Mouse (Mus musculus) spleen, postnatal 36 days (tissue): Measurements from ENCODE around the gene Slc51a.
A peak's percentile ranks its signal among the peaks of the same experiment; 100 is the strongest.

Experiments used
- DNase-seq, 2 experiments: peaks; one replicate each; pipeline ENCODE4 v3.0.0; 2022; ENCODE audit warnings: low spot score in 2 of 2, mixed read lengths in 1 of 2

Slc51a gene

DNA sequence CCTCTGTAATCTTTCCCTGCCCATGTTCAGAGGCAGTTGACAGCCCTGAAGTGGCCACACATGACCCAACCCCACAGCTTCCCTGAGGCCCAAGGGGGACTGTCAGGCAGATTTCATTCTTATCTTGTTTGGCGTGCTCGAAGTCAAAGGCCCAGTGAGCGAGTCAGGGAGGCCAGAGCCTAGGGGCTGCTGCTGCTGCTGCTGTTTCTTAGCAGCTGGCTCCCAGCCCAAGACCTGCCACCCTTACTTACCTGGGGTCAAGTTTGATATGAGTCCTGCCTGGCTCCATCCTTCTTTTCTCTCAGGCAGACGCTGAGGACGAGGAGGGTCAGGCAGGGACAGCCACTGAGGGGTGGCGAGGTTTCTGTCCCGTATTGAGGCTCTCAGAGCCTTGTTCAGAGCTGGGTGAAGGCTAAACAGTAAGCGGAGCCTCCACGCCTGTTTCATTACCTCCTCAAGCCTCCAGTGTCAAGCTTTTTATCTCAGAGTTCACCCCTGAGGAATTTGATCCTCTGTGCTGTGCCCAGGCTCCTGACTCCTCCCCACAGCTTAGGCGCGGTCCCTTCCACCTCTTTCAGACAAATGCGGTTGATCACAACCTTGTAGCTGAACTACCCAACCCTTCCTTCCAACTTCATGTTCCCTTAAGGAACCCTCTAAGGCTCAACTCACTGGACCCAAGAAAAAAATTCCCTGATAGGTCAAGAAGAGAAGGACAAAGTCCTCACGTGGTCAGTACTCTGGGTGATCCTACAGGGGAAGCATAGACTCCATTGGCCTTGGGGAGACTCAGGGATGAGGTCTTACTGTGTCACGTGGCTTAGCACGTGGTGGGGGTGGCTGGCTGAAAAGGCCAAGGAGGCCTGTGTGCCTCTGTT lies at the start of gene Slc51a:
Gene Slc51a (minus strand): TSS at position 646 of the 878 bp plus-strand sequence.
- no peak for DNase-seq

DNA sequence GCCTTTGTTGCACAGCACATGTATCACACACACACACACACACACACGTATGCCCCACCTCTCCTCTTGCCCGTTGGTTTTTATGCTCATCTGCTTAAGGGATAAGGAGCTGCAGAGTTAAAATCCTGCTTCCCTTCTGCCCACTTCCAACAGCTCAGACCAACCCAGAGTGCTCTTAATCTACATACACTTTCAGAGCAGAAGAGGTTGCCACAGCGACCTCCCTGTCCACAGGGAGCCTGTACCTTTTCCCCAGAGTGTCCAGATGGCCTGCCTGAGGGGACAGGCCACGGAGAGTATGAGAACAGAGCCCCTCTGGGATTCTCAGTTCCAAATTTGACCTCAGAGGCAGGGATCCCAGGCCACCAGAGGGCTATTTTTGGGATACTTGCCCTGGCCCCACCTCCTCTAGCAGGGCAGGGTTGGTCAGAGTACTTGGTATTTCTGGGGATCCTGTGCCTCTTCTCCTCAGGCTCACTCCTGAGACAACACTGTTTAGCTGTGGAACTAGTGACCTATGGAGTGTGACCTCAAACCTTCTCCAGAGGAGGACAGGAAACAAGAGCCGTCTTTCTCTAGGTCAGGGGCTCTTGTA lies 47.6 kb upstream of the Slc51a start:
- no peak for DNase-seq

DNA sequence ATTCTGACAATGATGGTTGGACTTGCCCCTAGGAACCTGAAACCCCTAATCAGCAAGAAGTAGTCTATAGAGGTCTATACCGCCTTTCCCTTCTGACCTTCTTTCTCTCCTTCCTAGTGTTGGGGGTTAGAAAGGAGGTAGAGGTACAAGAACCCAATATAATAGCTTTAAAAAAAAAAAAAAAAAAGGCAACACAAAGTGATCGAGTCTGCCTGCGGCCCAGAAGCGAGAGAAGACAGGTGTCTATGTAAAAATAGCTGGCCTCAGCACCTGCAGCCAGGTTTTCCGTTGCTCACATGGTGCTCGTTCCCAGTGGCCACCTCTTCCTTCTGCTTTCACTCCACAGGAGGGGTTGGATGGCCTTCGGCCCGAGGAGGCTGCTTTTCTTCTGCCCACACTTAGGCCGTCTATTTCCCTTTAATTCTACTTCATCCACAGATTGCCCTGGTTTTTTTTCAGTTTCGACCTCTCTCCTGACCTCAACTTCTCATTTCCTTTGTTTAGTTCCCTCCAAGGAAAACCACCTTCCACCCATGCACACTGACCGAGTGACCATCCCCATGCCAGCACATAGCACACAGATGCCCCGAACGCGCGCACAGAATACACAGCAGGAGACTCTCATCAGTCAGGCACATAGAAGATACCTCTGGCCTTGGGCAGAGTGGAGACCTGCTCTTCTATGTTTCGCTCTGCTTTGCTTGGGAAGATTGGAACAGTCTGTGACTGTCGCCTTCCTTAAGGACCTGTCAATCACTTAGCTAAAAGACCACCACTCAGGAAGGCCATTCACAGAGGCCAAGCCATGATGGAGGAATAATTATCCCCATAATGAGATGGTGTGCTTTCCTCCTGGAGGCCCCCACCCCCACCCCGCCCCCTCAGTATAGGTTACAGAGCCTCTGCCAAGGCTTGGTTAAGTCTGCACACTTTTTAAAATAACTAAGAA lies 45.5 kb upstream of the Slc51a start:
- no peak for DNase-seq

DNA sequence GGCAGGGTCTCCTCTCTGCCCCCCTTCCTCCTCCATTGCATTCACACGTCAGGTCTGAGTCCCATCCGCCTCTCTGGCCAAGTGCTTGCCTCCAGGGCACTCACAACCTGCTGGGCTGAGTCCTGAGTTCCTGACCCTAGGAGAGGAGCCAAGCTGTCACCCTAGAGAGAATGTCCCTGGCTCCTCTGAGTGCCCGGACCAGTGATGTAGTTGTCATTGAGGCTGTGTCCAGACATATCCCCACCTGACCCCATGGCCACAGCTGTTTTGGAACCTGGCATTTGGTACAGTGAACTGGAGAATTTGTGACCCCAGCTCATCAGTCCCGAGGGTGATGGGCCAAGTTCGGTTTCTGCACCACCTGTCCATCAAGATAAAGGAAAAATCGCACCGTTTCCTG lies 39.2 kb upstream of the Slc51a start:
- DNase-seq, result no peak

DNA sequence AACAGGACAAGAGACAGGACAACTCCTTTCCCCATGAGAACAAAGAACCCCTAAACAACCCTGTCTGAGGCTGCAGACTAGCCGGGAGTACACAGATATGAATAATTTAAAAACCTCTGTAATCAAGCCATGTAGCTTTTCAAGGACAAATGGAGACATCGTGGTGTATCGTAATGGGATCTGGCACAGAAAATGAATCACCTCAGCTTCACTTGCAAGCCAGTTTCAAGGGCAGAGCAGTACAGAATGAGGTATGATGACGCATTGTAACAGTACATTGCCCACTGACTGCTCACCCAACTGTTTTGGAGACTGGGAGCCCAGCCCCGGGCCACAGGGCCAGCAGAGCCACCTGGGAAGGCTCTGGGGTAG lies 36.6 kb upstream of the Slc51a start:
- DNase-seq, result no peak

DNA sequence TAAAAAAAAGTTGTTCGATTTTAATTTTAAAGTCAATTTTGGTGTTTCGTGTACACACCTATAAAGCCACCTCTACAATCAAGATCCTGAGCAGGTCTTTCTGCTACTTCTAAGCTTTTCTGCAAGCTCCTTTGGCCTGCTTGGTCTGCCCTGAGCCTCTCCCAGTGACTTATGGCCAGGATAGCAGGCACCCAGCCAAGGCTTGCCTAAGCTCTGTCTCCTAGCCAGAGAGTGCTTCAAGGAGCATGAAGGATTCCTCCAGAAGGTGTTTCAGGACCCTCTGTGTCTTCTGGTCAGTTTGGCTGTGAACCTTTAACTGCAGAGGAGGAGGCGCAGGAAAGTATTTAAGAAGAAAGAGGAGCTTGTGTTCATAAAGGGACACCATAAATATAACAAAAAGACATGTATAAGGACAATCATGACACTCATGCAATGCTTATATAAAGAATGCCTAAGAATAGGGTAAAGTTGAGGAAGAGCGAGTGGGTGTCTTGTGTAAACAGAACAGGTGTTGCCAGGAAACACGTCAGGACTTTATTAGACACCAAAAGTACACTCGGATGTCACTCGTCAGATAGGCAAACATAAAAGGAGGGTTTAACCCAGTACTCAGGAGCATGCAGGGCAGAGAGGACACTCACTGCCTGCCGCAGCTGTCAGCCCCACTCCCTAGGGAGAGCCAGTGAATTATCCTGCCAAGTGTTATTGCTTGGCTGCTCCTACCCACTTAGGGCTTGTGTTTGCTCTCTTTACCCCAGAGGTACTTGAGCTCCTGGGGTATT lies 36.0 kb upstream of the Slc51a start:
- DNase-seq, result peak; percentile 45 to 48

DNA sequence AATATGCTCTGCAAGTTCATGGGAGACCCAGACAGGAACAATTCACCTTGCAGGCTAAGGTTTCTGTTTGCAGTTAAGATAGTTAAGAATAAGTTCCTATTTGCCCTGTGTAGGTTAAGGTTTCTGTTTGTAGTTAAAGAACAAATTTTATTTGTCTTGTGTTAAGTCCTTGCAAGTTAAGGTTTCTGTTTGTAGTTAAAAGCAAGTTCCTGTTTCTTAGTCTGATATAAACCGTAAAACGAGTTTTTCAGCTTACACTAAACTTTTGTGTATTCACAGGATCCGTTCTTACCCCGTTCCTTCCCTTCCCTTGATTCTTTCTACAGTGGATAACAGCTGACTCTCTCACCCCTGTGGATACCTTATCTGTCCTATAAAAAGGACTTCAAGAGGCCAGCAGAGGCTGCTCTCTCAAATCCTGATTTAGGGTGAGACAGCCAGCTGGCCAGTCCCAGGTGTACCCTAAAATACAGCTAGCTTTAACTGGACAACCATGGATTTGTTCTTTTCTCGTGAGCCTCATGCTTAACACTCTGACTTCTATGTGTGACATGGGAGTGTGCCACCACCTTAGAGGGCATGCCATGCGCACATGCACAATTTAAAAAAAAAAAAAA lies 35.0 kb upstream of the Slc51a start:
- no peak for DNase-seq

DNA sequence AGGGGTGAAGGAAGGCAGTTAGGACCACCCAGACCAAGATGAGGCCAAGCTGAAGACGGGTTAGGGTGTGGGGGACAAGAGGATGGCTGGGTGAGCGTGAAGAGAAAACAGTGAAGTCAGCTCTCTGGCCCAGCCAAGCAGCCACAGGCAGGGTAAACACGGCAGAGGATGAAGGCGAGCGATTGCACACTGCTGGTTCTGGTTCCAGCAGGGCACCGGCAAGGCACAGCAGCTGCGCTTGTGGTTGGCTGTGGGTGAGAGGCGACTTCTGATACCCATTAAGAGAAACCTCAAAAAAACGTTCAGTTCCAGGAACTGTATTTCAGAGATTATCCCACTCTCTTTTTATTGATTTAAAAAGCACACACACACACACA lies 32.7 kb upstream of the Slc51a start:
- peak; percentile 80 for DNase-seq

DNA sequence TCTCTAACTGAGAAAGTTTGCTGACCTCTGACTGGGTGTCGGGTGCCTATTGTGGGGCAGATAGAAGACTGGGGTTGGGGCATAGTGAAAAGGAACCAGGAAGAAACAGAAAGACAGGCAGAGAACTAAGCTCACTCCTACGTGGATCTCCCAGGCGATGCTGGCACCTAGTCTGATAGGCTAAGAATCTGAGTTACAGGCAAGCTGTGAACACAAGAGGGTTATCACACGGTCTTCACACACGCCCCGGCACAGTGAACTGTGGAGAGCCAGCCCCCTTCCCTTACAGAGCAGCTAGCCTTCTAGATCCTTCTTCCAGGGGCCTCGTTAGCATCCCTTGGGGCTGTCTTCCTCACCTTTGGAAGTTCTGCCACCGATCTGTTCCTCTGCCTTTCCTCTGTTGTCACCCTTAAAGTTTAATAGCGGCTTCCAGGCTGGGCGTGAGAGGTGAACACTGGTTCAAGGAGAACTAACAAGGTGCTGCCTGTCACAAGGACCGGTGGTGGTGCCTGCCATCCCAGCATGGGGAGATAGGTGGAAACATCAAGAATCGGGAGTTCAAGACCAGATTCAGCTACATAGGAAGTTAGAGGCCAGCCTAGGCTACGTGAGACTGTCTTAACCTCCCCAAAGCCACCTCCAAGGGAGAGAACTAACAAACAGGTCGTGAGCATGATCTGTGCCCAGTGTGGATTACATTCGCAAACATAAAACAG lies 32.1 kb upstream of the Slc51a start:
- DNase-seq, result peak in 1 of 2 experiments; percentile 29

DNA sequence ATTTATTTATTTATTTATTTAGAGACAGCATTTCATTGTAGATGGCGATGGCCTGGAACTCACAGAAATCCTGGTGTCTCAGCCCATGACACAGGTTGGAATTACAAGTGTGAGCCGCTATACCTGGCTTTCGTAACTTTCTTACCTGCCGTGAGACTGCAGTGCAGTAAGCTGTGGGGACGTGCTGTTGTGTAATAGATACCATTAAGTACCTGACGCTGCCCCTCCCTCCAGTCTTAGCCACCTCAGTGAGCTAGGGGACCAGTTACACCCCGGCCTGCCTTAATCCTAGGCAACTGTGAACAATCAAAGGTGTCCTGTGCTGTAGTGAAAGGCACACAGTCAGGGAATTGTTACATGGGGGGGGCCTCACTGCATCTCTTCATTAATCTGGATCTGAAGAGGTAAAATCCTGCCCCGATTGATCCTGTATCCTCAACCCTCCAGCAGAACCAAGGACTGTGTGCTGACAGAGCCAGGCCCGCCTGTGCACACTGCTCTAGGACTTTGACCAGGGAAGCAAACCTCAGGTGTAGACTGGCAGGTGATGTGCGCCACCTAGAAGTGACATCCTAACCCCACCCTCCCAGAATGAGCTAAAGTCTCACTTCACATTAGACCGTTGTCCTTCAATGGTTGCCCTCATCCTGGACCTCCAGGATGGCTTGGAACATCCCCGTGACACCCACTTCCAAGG lies 30.3 kb upstream of the Slc51a start:
- no peak for DNase-seq

DNA sequence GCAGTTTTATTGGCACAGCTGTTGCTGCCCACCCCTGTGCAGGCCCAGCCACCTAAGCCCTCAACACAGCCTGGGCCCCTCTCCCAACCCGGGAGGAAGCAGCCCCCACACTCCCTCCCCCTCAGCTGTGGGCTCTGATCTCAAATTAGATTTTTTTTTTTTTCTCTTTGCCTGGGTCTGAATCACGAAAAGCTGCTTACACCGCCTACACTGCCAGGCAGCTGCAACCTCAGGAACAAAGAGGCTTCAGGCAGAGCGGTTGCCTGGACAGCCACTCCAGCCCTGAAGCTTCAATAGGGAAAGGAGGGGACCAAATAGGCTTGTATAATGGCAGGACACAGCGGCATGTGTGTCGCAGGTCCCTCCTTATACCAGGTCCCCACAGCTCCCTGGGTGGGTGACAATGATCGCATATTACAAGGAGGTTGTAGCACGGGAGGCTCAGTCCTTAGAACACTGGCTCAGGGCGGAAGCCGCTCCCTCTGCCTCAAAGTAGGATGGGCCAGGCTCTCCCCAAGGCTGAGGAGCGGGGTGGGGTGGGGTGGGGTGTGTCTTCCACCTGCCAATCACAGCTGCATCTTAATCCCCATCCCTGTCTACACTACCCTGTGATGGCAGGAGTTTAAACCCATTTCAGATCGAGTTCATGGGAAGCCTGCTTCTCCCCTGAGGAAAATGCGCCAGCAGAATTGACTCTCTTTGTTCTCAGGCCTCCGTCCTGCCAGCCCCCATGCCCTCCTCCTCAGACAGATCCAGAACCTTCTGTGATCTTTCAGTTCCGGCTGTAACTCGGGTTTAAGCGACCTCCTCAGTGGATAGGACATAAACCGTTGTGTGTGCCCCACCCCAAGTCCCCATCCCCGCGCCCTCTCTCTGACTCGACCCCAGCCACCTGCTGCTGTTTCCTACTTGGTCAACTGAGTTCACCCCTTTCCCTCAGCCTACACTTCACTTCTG lies 28.6 kb upstream of the Slc51a start:
- DNase-seq, result no peak

DNA sequence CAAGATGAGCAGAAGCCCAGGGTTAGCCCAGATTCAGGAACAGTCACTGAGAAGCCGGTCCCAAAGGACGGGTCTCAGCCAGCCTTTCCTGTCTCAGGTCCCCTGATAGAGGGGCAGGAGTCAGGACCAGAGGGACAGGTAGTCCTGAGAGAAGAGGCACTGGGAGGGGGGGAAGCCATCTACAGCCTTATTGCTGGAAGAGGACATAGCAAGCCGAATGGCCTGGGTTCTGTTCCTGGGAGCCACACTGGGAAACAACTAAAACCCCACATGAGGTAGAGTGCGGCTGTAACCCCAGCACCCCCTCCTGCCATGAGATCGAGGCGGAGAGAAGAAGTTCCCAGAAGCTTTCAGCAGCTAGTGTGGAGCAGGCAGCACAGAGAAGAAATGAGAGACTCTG lies 26.3 kb upstream of the Slc51a start:
- DNase-seq, result no peak

DNA sequence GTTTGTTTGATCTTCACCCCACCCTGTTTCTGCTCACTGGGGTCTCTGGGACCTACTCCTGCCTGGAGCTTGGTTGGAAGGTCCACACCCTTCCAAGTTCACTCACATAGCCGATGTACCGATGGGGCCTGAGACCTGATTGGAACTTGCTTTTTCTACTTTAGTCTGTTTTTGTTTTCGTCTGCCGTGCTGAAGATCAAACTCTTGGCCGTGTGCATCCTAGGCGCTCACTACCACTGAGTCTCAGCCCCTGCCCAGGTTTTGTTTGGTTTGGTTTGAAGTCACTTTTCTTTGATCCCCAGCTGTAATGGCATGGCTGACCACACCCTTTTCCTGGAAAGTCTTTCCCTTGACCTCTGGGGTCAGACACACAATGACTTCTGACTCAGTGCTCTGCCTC lies 25.7 kb upstream of the Slc51a start:
- no peak for DNase-seq

DNA sequence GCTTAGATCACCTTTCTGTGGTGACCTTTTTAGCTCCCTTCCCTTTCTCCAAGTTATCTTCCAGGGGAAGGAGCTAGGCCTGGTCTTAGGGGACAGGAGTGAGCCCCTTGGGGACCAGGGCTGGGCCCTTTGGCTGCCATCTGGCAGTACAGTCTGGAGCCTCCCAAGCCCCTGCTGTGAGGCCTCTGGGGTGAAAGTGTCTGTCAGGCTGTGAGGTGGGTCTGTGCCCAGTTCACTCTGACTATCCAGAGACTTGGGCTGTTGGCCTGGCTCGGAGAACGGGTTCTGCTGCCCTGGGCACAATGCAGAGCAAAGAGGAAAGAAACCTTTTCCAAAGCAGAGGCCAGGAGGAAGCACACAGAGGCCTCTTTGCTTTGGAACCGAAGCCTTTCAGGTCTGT lies 25.2 kb upstream of the Slc51a start:
- no peak for DNase-seq

DNA sequence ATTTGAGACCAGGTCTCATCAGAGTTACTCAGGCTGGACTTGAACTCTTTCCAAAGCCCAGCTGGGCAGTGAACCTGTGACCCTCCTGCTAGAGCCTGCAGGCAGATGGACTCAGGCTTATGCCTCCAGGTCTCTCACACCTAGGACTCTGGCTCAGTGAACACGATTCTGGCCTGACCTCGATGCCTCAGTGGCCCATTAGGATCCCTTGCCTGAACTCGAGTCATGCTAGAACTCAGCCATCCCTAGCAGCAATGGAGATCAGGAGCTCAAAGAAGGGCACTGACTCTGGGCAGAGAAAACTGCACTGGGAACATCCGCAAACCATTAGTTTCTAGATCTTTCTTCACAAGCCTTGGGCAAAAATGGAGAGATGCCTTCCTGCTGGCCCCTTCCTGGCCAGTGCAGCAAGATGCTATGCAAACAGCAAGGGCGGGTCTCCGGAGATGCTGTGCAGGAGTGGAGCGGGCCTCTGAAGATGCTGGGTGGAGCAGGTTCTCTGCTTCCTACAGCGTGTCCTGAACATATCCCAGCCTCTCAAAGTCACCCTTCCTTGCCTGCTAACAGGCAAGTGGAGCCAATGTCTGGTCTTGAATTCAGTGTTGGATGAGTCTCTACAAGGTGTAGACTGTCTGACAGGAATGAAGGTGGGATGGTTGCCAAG lies 24.3 kb upstream of the Slc51a start:
- DNase-seq, result no peak

DNA sequence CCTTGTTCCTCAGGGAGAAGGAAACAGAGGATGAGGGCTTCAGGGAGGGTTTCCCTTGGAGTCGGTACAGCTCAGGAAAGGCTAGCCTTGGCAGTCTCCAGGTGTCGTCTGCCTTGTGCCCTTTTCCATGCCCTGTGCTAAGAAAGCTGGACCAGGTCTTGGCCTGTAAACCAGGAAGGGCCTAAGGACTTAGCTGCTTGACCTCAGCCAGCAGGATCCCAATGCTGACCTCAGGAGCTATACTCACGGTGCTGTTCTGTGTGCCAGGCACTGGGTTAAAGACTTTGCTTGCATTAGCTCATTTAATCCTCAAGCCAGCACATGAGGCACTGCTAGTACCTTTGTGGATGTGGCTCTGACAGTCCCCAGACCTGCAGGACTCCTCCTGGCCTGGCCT lies 23.7 kb upstream of the Slc51a start:
- DNase-seq, result no peak

DNA sequence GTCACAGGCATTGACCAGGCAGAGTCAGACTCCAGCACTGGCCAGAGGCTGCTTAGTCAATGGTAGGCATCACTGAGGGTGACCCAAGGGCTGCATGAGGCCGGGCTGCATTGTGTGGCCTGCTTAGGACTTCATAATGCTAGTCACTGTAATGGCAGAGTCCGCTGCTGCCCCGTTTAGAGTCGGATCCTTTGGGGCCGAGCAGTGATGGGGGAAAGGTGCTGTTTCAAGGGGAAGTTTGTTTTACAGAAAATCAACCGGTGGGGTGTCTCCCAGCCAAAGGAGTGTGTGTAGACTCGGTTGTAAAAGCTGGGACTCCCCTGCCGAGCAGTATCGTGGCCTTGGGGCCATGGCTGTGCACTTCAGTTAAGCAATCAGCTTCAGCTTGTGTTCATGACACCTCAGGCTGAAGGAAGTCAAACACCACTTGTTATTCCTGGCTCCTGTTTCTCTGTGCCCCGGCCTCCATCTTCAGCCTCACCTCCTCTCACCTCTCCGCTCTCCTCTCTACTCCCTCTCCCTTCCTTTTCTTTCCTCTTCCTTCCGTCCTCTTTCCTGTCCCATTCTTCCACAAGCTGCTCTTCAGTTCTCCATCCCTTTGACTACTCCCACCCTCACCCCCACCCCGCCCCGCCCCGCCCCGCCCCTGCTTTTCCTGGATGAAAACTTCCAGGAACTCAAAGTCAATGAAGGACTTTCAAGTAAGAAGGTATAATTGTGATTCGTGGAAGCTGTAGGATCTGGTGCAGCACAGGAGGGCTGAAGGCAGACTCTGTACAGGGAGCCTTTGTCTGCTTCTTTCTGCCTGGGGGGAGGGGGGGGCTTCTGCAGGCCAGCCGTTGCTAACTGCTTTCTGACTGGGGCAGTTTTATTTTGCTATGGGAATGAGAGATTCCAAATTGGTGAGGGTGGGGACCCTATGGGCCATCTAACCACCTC lies 23.0 kb upstream of the Slc51a start:
- no peak for DNase-seq
